Mouse (Mus musculus): ENCODE results near the gene Iffo1. TPM values are rescaled to one million over a fixed set of nuclear protein-coding genes. Genes with fewer than 3 reads are reported as not detected.

Gene Iffo1
- total and polyA plus RNA-seq, 3 experiments, result 3.3 to 7.0 (median 6.7) TPM

DNA sequence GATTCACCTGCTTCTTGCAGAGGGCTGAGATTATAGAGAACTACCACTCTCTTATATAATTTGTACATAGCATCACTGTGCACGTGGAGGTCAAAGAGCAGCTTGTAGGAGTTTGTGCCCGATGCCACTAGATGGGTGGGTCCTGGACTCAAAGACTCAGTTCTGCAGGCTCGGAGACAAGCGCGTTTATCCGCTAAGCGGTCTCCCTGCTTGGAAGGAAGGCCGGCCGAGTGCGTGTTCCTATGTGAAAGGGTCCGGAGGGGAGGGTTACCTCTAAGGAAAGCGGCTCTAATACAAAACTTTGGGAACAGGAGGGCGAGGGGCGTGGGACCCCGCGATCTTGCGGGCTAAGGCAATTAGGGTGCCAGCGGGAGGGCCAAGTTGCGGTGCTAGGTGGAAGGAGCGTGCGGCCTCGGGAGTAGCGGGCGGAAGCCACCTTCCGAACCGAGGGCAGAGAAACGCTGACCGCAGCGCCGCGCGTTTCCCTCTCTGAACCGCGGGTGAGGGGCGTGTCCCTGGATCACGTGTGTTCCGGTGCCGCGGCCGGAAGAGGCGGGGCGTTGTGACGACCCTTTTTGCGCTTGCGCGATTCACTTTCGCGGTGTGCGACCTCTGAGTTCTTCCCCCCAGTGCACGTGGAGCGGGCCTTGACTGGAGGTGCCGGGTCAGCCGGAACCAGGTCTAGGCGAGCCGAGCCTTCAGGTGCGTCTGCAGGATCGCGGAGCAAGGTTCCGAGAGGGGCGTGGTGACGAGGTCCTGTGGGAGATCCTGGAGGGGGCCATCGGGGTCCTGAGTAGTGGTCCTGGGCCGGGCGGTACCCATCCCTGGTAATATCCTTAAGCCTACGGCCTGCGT is 13.5 kb upstream of the Iffo1 start, which contains the start of gene Nop2:
Gene Nop2 (plus strand): TSS at position 608 of the 855 bp plus-strand sequence.
- peak within 1 kb of the TSS; percentile 84 for H3K27ac ChIP-seq (ENCODE audit: insufficient read depth, low read depth)
- H3K4me3 ChIP-seq (replicated peaks in 1 of 3; ENCODE audit: low read depth in 2 of 3, low read length in 2 of 3, poor library complexity in 1 of 3), result peak within 1 kb of the TSS; percentile 88 to 94 (median 93)
- DNase-seq (ENCODE audit: extremely low read depth), result peak; percentile 96
- H3K9me3 ChIP-seq (replicated peaks; ENCODE audit: low read length), result no peaks in the 10 kb centered on the region
- dilution Hi-C loops (cut with MboI; ENCODE audit: extremely low pct_ligation_motif_present, extremely low pct_unique_long_range_greater_than_20kb, low sequenced_read_pairs) (no loop called here), in situ Hi-C loops (cut with MboI; ENCODE audit: low pct_ligation_motif_present, low pct_unique_long_range_greater_than_20kb, low sequenced_read_pairs) (no loop called here)
- no peaks in the 10 kb centered on the region for H3K27me3 ChIP-seq (replicated peaks)
- peaks cover 40% of the 10 kb centered on the region for H3K79me2 ChIP-seq (replicated peaks; ENCODE audit: control insufficient read depth, extremely low read depth, insufficient read depth, poor library complexity, severe bottlenecking)
- peak within 1 kb of the TSS; percentile 85 for H3K9ac ChIP-seq (ENCODE audit: insufficient read depth, low read depth)
- H3K4me2 ChIP-seq (ENCODE audit: insufficient read depth, low read depth, poor library complexity, severe bottlenecking), result peak within 1 kb of the TSS; percentile 59
- H3K36me3 ChIP-seq (replicated peaks in 1 of 2; ENCODE audit: control insufficient read depth in 1 of 2, insufficient read depth in 1 of 2, low read length in 1 of 2), result peaks cover 49 to 69% of the 10 kb centered on the region in 2 experiments
- peaks cover 0 to 35% of the 10 kb centered on the region in 2 experiments; a peak in 2 of 4 replicates for H3K4me1 ChIP-seq (ENCODE audit: control insufficient read depth in 1 of 2, insufficient read depth in 2 of 2)
- no peak; the same call in 1 of the 2 replicates for TF ChIP-seq E2F4 (IDR thresholded peaks at IDR 0.05; ENCODE audit: insufficient replicate concordance, low read depth, low read length)
- no peak; the same call in 1 of the 2 replicates for TF ChIP-seq IRF4 (IDR thresholded peaks at IDR 0.05; ENCODE audit: low read depth, low read length)
- TF ChIP-seq CHD1 (IDR thresholded peaks at IDR 0.05; ENCODE audit: low read depth, low read length), result no peak
- peak; percentile 92 for TF ChIP-seq USF1 (IDR thresholded peaks at IDR 0.05; ENCODE audit: low read depth, low read length)
- peak; percentile 90 for TF ChIP-seq ZMIZ1 (IDR thresholded peaks at IDR 0.05; ENCODE audit: low read depth, low read length)
- TF ChIP-seq KAT2A (IDR thresholded peaks at IDR 0.05; ENCODE audit: insufficient replicate concordance, low read length), result peak; percentile 74; the same call in 1 of the 2 replicates
- TF ChIP-seq TCF12 (IDR thresholded peaks at IDR 0.05; ENCODE audit: low read depth, low read length), result peak; percentile 95
- no peak for TF ChIP-seq CTCF (conservative IDR thresholded peaks at IDR 0.05 in 1 of 2, IDR thresholded peaks at IDR 0.05 in 1 of 2; ENCODE audit: low read depth in 2 of 2, low read length in 2 of 2)
- no peak for TF ChIP-seq GABPA (IDR thresholded peaks at IDR 0.05; ENCODE audit: insufficient replicate concordance, low read depth, low read length)
- TF ChIP-seq ZNF384 (IDR thresholded peaks at IDR 0.05; ENCODE audit: low read depth, low read length), result no peak
- TF ChIP-seq SMC3 (IDR thresholded peaks at IDR 0.05; ENCODE audit: low read depth, low read length), result no peak
- TF ChIP-seq JUN (IDR thresholded peaks at IDR 0.05; ENCODE audit: insufficient read depth, low read depth, low read length), result no peak
- TF ChIP-seq ELF1 (IDR thresholded peaks at IDR 0.05; ENCODE audit: low read depth, low read length), result peak; percentile 82
- TF ChIP-seq MAX (IDR thresholded peaks at IDR 0.05; ENCODE audit: low read length), result peak; percentile 99
- TF ChIP-seq HCFC1 (IDR thresholded peaks at IDR 0.05; ENCODE audit: low read depth, low read length), result peak; percentile 82
- peak; percentile 61; the same call in 1 of the 2 replicates for TF ChIP-seq MAFK (IDR thresholded peaks at IDR 0.05; ENCODE audit: insufficient replicate concordance, low read length)
- TF ChIP-seq CHD2 (IDR thresholded peaks at IDR 0.05; ENCODE audit: low read length), result peak; percentile 67
- no peak for TF ChIP-seq ZC3H11A (IDR thresholded peaks at IDR 0.05; ENCODE audit: low read depth, low read length)
- peak; percentile 83 for TF ChIP-seq USF2 (conservative IDR thresholded peaks at IDR 0.05; ENCODE audit: low read depth, low read length)
- TF ChIP-seq POLR2AphosphoS2 (IDR thresholded peaks at IDR 0.05; ENCODE audit: low read depth, low read length), result peak; percentile 98
- TF ChIP-seq MAZ (IDR thresholded peaks at IDR 0.05; ENCODE audit: low read depth, low read length), result no peak; the same call in 1 of the 2 replicates
- peak; percentile 96 for TF ChIP-seq NELFE (IDR thresholded peaks at IDR 0.05; ENCODE audit: low read depth, low read length)
- peak; percentile 73 for TF ChIP-seq TBP (conservative IDR thresholded peaks at IDR 0.05; ENCODE audit: low read depth, low read length)
- TF ChIP-seq JUND (conservative IDR thresholded peaks at IDR 0.05; ENCODE audit: low read depth, low read length), result no peak
- peak; percentile 91 for TF ChIP-seq BHLHE40 (IDR thresholded peaks at IDR 0.05; ENCODE audit: low read depth, low read length)
- peak; percentile 83 for TF ChIP-seq NRF1 (IDR thresholded peaks at IDR 0.05; ENCODE audit: low read depth, low read length)
- TF ChIP-seq MYC (IDR thresholded peaks at IDR 0.05; ENCODE audit: low read depth, low read length), result peak; percentile 98
- peak; percentile 99 for TF ChIP-seq MXI1 (IDR thresholded peaks at IDR 0.05; ENCODE audit: low read depth, low read length)
- TF ChIP-seq ZKSCAN1 (IDR thresholded peaks at IDR 0.05; ENCODE audit: borderline replicate concordance, low read depth, low read length), result no peak
- peak; percentile 91; the same call in 1 of the 2 replicates for TF ChIP-seq SIN3A (IDR thresholded peaks at IDR 0.05; ENCODE audit: low read length)
- peak; percentile 85; the same call in 1 of the 2 replicates for TF ChIP-seq UBTF (IDR thresholded peaks at IDR 0.05; ENCODE audit: low read depth, low read length)
- TF ChIP-seq RAD21 (IDR thresholded peaks at IDR 0.05; ENCODE audit: low read depth, low read length), result no peak
- TF ChIP-seq POLR2A (IDR thresholded peaks at IDR 0.05; ENCODE audit: low read depth, low read length), result peak; percentile 94
